Mouse (Mus musculus) left cerebral cortex, adult 18-20 months (tissue): Measurements from ENCODE around the gene Tlcd1. TPM values are rescaled to one million over a fixed set of nuclear protein-coding genes. Genes with fewer than 3 reads are reported as not detected.
"Not testable (repeated sequence)": the region's sequence is repeated elsewhere in the genome, so short reads cannot be mapped to it uniquely, and the experiment has no call there.

ENCODE experiments used
- DNase-seq, 2 experiments: peaks; one replicate each; pipeline ENCODE4 v3.0.0; 2021 to 2022; ENCODE audit warnings: low spot score in 2 of 2, mixed read lengths in 1 of 2
- total RNA-seq, 2 experiments: library from RNA; stranded (reverse); gene quantifications; 2 replicates each; pipeline ENCODE4 v1.2.3; 2021

Gene Tlcd1
- total RNA-seq, 2 experiments from 2014 or later: 25.3 to 33.8 TPM

DNA sequence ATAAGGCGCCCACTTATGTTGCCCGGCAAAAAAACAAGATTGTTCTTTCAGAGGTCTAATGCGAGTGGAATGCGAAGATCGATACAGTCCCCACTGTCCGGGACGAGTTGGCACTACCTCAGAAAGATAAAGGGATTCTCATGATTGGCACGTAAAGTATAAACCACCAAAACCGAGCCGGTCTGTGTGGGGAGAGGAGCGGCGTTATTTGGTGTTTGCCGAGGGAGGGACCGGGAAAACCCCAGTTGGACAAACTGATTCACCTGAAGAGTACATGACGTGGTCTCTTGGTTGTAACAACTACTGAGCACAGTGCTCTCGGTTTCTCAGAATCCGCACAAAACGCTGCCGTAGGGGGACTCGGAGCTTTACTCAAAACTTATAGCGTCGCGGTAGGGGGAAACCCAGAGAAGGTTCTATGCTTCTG is 407 bp downstream of the Tlcd1 start:
- no peak for DNase-seq

DNA sequence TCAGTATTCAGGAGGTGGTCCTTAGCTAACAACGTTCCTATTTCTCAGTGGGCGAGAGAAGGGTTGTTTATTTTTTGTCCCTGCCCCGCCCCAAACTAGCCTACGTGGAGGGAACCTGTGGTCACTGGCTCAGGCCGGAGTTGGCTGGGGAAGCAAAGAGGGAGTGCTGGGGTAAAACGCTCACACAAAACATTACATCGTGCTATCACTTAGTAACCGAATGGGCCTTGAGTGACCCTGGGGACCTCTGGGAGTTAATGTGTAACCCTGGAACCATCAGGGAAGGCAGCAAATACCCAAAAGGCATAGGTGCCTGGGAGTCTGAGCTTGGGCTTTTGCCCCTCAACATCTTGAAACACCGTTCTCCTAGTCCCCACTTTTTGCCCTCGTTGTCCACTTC is 926 bp downstream of the Tlcd1 start:
- DNase-seq: no peak

DNA sequence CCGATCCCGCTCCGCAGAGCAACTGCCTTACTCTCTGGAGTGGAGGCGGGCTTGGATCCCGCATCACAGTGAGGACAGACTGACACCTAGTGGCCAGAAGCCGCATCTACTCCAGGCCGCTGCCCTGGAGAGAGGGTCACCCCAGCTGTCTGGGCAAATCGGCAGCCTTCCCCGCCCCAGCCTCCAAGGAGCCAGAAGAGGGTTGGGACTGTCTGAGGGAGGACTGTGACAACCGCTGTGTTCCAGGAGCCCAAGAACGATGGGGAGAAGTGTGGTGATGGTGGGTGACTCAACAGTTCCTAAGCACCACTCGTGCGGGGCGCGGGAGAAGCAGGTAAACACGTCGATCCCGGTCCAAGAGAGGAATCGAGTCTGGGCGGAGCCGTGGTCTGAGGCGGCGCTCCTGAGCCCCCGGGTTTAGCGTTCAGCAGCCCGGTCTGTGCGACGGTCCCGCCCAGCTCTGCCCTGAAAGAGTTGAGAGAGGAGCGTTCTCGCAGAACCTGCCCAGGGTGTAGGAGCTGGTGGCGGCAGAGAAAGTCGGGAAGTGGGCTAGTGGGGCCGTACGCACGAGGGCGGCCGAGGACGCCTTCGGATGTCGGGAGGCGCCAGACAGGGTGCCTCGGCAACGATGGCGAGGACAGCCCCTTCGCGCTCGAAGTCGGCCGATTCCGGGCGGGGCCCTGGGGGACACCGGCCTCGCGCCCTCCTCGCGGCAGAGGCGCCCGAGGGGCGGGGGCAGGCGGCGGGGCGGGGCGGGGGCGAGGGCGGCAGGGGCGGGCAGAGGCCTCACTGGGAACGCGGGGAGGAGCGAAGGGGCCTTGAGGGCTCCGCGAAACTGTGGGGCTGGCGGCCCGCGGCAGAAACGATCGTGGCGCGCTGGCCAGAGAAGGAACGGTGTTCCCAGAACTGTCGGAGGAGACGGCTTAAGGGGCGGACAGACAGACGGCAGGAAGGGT is 1.7 kb downstream of the Tlcd1 start:
- DNase-seq: peak; percentile 92 to 93

DNA sequence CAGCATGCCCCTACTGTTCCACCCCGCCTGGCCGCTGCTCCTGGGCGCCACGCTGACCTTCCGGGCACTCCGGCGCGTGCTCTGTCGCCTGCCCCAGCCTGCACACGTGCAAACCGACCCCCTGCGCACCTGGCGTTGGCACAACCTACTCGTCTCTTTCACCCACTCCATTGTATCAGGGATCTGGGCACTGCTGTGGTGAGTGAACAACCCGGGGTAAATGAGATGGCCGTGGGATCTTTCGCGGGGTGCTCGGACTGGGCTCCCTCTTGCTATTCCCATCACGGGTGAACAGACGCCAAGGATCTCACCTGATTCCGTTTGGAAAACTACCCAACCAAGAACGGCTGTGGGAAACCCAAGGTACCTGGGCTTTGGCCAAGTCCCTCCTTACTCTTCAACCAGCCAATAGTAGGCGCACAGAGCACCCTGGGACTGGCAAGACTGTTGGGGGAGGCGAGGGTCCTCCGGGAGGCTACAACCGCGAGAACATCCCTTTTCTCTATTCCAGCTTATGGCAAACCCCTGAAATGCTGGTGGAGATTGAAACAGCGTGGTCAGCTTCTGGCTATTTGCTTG is 2.4 kb downstream of the Tlcd1 start:
- peak in 1 of 2 experiments; percentile 45 for DNase-seq

DNA sequence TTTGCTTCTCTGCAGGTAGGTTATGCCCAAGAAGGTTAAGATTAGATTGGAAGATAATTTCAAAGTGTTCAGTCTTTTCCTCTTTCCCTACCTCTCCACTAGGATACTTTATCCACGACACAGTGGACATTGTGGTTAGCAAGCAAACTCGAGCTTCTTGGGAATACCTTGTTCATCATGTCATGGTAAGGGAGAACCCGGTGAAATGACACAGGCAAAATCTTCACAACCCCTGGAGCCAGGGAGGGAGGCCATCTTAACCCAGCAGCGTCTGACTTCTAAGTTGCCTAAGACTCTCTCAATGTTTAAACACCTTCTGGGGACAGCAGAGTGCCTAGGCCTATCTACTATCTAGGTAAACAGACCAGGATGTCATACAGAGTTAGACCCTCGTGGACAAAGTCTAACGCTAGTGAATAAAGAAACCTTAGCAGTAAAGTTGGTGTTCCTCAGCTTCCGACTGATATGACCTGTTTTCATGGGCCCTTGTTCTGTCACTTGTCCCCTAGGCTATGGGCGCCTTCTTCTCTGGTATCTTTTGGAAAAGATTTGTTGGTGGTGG is 3.0 kb downstream of the Tlcd1 start:
- no peak for DNase-seq

DNA sequence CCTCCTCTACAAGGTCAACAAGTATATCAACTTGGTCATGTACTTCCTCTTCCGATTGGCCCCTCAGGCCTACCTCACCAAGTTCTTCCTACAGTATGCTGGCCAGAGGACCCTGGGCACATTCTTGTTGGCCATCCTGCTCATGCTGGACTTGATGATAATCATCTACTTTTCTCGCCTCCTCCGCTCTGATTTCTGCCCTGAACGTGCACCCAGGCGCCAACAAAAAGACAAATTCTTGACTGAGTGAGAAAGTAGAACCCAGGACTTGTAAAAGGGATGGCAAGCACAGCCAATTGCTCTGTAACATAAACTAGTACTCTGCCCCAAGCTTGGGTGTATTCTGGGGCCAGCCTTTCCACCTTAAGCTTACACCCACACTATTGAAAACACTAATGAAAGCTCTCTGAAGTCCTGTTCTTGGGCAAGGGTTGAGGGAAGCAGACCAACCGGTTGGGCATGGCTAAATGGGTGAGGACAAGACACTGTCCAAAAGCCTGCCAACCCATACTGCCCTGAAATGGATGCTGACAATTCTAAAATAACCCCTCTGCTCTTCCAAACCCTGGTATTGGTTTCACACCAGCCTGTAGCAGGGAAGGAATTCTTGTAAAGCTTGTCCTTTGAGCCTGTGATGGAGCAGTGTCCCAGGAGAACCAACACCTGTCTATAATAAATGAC is 3.7 kb downstream of the Tlcd1 start:
- no peak for DNase-seq

DNA sequence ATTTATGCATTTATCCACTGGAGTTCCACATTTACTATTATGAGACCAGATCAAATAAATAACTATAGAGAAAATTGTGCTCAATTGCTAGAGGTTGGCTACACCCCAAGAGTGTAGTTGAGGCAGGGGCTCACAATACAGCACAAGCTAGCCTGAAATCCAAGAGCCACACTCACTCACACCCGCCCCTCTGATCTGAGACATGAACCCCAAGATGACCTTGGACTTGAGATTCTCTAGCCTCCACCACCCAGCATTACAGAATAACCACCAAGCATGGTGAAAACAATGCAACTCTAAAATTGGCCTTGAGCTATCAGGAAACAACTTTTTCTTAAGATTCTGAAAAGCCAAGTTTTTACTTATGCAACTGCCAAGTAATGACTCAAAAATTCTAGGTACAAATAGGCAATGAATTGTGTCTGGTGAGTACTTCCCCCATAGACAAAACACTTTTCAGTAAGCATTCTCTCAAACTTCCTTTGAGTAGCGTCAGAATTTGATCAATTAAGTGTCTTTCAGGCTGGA is 5.4 kb downstream of the Tlcd1 start:
- no peak for DNase-seq

DNA sequence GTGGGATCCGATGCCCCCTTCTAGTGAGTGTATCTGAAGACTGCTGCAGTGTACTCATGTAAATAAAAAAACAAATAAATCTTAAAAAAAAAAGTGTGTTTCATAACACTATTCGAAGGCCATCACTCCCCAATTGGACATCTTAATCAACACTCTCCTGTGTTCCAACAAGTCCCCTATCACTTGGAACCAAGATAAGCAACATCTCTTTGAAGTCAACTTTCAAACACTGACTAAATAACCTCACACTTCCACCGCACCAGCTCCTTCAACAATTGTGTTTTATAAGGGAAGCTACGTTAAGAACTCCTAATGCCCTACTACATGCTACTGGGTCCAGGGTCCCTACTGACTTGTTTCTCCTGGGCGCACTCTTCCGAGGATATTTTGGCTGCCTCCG is 5.9 kb downstream of the Tlcd1 start:
- DNase-seq: no peak

DNA sequence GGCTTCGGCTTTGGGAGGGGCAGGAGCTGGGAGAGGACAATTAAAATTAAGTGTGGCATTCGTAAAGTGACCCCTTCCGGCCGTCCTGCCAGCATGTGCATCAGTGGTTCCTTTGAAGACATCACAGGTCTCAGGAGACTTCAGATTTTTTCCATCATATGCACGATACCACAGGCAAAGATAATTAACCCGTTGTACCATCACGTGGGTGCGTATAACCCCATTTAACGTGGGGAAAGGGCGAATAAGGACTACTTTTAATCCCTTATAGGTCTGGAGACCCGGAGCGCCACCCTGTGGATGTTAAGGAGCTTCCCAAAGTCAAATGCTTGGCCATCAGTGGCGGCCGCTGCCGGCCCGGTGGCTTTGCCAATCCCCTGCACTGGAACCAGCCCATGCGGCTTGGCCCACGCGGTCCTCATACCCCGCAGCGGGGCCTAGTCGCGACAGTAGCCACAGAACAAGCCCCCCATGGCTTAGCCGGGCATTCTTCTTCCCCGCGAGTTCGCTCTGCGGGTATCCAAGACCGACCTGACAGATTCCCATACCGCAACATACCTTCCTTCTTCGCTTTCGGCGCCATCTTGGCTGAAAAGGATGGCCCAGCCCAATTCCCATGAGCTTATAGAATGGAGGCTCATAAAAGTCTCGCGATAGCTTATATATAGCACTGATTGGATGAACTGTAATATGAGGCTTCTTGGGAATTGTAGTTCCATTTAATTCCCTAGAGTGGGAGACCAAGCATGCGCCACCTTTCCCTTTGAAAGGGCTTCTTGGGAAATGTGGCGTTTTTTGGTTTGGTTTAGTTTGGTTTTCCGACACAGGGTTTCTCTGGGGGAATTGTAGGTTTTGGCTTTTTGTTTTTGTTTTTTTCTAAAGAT is 6.7 kb downstream of the Tlcd1 start, which contains the start of gene Rpl23a:
Gene Rpl23a, minus strand, starts transcription at position 624 of the 884 bp plus-strand sequence.
- peak; percentile 79 to 86 for DNase-seq

DNA sequence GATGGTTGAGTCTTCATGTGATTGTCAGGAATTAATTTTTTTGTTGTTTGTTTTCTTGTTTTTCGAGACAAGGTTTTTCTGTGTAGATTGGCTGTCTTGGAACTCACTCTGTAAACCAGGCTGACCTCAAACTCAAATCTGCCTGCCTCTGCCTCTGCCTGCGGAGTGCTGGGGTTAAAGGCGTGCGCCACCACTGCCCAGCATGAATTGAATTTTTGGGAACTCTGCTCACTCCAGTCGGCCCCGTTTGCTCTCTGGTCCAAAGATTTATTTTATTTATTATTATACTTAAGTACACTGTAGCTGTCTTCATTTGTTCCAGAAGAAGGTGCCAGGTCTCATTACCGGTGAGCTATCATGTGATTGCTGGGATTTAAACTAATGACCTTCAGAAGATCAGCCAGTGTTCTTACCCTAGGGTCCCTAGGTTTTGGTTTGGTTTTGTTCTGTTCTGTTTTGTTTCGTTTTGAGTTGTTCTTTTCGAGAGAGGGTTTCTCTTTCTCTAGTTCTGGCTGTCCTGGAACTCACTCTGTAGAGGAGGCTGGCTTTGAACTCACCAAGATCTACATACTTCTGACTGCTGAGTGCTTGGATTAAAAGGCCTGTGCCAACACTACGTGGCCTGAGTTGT is 7.5 kb downstream of the Tlcd1 start:
- no peak for DNase-seq

DNA sequence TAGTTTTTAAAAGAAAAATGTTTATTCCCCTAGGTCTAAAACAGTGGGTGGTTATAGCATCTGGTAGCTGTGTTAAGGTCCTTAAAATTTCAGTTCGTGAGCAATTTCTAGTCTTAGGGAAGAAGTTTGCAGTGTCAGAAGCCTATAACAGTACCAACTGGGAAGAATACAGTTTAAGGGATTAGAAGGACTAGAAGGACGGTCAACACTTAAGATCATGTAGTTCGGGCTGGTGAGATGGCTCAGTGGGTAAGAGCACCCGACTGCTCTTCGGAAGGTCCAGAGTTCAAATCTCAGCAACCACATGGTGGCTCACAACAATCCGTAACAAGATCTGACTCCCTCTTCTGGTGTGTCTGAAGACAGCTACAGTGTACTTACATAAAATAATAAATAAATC is 8.2 kb downstream of the Tlcd1 start:
- not testable (repeated sequence) for DNase-seq

DNA sequence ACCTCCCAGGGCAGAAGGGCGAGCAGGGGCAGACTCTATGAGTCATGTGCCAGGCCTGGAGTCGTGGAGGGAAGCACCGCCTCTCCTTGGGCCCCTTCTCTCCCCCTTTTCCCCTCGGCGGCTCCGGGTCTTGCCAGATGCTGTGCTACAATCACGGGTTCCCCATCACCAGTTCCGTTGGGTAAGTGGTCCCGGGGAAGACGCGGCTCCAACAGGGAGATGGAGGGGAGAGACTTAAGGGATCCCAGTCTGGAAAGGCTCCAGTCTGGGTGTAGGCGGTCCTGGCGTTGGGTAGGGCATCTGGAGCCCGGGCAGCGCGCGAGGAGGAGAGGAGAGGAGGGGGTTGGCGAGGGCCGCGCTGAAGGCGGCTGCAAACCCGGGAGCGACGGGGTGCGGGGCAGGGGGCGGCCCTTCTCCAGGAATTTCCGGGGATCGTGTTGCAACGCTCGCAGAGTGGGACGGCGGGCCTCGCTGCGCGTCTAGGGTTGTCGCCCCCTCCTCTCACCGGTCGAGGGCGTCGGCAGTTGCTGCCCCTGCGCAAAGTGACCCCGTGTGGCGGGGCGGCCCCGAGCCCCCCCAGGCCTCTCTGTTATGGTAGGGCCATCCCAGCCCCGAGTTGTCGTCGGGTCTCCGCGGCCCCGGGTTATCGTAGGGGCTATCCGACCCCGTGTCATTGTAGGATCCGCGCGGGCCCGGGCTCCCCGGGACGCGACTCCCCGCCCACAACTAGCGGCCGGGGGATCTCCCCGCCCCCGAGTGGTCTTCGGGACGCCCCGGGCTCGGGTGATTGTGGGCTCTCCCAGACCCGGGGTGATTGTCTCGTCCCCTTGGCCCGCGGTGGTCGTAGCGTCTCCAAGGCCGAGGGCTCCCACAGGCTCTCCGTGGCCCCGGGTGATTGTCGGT is 12.1 kb downstream of the Tlcd1 start, which contains the start of gene Rab34:
Gene Rab34, plus strand, starts transcription at position 100 of the 903 bp plus-strand sequence.
- peak; percentile 29 to 52 for DNase-seq

DNA sequence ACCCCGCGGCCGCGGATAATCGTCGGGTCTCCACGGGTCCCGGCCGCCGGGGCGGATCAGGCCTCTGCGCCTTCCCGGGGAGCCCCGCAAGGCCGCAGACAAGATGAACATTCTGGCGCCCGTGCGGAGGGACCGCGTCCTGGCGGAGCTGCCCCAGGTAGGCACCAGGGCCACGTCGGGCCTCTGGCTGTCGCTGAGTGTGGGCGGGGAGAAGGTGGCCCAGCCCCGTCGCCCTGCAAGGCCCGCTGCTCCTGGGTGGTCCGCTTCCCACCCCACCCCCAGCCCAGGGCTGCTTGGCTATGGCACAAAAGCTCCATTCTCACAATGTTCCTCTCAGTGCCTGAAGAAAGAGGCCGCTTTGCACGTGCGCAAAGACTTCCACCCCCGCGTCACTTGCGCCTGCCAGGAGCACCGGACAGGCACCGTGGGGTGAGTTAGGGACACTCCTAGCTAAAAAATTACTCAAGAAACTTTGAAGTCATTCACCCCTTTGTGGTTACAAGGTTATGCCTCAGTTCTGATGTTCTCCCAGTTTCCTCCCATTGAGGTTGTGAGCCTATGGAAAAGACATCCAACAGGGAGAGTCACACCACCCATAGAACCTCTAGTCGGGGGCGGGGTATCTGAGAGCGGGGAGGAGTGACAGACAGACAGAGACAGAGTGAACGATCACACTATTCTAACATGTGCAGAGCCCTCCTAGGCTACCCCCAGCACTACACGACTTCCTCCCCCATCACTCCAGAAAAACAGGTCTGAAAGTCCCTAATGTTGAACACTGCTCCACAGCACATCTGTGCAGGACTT is 12.9 kb downstream of the Tlcd1 start:
- peak; percentile 48 to 61 for DNase-seq

DNA sequence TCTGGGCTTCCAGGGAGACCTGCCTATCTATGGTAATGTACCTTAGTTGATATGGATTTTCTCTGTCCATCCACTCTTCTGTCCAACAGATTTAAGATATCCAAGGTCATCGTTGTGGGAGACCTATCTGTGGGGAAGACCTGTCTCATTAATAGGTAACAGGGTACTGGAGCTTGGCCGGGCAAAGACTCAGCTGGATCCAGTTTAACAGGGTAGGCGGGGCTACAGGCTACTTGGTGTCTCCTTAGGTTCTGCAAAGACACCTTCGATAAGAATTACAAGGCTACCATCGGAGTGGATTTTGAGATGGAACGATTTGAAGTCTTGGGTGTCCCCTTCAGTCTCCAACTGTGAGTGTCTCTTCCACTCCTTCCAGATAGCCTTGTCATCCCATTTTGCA is 13.5 kb downstream of the Tlcd1 start:
- DNase-seq: no peak

DNA sequence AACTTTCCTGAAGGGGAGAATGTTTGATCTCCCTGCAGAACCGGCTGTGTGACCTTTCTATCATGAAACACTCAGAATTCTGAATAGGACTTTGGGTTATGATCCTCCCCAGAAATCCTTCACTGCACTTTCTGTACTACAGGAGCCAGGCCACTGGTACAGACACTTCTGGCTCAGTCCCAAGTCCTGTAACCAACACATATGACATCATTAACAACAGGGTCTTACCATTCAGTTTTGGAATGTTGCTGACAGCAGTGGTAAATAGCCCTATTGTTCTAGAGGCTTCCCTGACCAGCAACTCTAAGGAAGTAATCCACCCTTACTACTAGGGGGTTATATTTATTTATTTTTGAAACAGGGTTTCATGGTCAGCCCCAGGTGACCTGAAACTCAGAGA is 16.6 kb downstream of the Tlcd1 start, which contains the start of gene Proca1:
Gene Proca1, plus strand, starts transcription at position 280 of the 400 bp plus-strand sequence.
- DNase-seq: no peak

DNA sequence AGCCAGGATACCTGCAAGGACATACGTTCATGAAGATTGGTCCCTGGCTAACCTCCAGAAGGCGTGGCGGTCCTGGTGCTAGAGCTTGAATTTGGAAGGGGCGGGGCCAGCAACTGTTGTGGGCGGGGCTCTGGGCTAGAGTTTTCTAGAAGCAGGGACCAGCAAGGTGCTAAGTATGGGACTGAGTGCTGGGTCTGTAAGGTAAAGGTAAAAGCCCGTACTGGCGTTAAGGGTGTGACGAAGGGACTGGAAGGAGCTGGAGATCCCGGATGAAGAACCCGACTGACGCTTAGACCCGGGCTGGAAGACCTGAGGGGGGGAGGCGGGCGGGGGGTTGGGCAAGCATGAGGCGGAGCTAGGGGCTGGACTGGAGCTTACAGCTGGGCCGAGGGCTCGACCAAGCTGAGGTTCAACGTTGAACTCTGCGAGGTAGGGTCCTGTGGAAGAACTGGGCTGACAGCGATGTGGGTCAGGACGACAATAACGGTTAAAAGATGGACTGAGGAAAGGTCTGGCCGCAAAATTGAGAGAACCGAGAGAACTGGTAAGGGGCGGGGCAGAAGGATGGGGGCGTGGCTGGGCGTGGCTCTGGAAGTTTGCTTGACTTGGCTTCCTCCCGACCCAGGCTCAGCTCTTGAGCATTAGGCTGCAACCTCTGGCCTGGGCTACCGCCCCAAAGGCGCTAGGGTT is 18.0 kb downstream of the Tlcd1 start:
- DNase-seq: no peak
